Mouse (Mus musculus) MEL (cell line): ENCODE results near the gene Tuba1b.

Experiments
- CTCF ChIP-seq, 3 experiments: IDR thresholded peaks in 2 of 3; conservative IDR thresholded peaks in 1 of 3; 2 replicates each; pipeline ENCODE4 v1.5.1; 2011 to 2012; ENCODE audit warnings: low read length in 3 of 3, low read depth in 2 of 3, mild to moderate bottlenecking in 2 of 3, improper control_type of control experiment in 1 of 3, inconsistent platforms in 1 of 3, mixed read lengths in 1 of 3, moderate library complexity in 1 of 3; ENCODE audit not compliant: control insufficient read depth in 1 of 3, insufficient read depth in 1 of 3, poor library complexity in 1 of 3, severe bottlenecking in 1 of 3
- MAFK ChIP-seq: IDR thresholded peaks from 2 replicates; pipeline ENCODE4 v1.6.1; 2011; ENCODE audit warnings: low read depth, mild to moderate bottlenecking, low read length, improper control_type of control experiment, borderline replicate concordance
- POLR2A ChIP-seq, 2 experiments: IDR thresholded peaks; 2 replicates each; pipeline ENCODE4 v1.6.1; 2011 to 2012; ENCODE audit warnings: low read length in 2 of 2, mild to moderate bottlenecking in 2 of 2, control low read depth in 1 of 2, improper control_type of control experiment in 1 of 2, low read depth in 1 of 2, moderate library complexity in 1 of 2; ENCODE audit not compliant: control insufficient read depth in 1 of 2, insufficient read depth in 1 of 2, poor library complexity in 1 of 2

- TF ChIP-seq POLR2A (IDR thresholded peaks at IDR 0.05; ENCODE audit: control insufficient read depth in 1 of 2, insufficient read depth in 1 of 2, low read depth in 1 of 2, low read length in 2 of 2, poor library complexity in 1 of 2) = no peak
- peak; percentile 77 to 95 (median 80) for TF ChIP-seq CTCF (IDR thresholded peaks at IDR 0.05 in 2 of 3, conservative IDR thresholded peaks at IDR 0.05 in 1 of 3; ENCODE audit: control insufficient read depth in 1 of 3, insufficient read depth in 1 of 3, low read depth in 2 of 3, low read length in 3 of 3, poor library complexity in 1 of 3, severe bottlenecking in 1 of 3)
- no peak for TF ChIP-seq MAFK
These were observed 29.7 kb downstream of the Tuba1b start for GRCm38 (mm10) chr15:98904692-98905091.
